Mouse (Mus musculus) liver, embryonic 11.5 days (tissue): ENCODE measurements around the gene Npr3. TPM values are rescaled to one million over a fixed set of nuclear protein-coding genes. Genes with fewer than 3 reads are reported as not detected.

Experiments
- ATAC-seq: fragments of 200-750 bp; cut with Nextera tagmentation; replicated peaks from 2 replicates; pipeline ENCODE4 v1.8.0; 2017; ENCODE audit warnings: moderate number of reproducible peaks, mild to moderate bottlenecking, moderate TSS enrichment, moderate library complexity; ENCODE audit not compliant: low FRiP score
- DNase-seq: peaks from one replicate; pipeline ENCODE4 v3.0.0-alpha.2; 2017; ENCODE audit warnings: low spot score
- H3K27ac ChIP-seq: fragments of 300-500 bp; sonication (generic); 2 replicates; pipeline ENCODE4 v1.5.1; 2014; ENCODE audit warnings: mild to moderate bottlenecking, low read depth, low read length, control low read depth
- H3K27me3 ChIP-seq: fragments of 300-500 bp; sonication (generic); replicated peaks from 2 replicates; pipeline ENCODE4 v1.6.1; 2014; ENCODE audit warnings: low read length, mixed read lengths; ENCODE audit not compliant: control insufficient read depth, insufficient read depth
- H3K36me3 ChIP-seq: fragments of 300-500 bp; sonication (generic); 2 replicates; pipeline ENCODE4 v1.6.1; 2014; ENCODE audit warnings: mild to moderate bottlenecking, low read length, moderate library complexity, mixed read lengths; ENCODE audit not compliant: control insufficient read depth, insufficient read depth
- H3K4me1 ChIP-seq: fragments of 300-500 bp; sonication (generic); replicated peaks from 2 replicates; pipeline ENCODE4 v1.6.1; 2014; ENCODE audit warnings: low read length, mixed read lengths; ENCODE audit not compliant: control insufficient read depth, insufficient read depth
- H3K4me2 ChIP-seq: fragments of 300-500 bp; sonication (generic); 2 replicates; pipeline ENCODE4 v1.6.1; 2014; ENCODE audit warnings: mild to moderate bottlenecking, control low read depth, moderate library complexity
- H3K4me3 ChIP-seq: fragments of 300-500 bp; sonication (generic); 2 replicates; pipeline ENCODE4 v1.5.1; 2014; ENCODE audit warnings: low read depth, low read length, control low read depth
- H3K9ac ChIP-seq: fragments of 300-500 bp; sonication (generic); 2 replicates; pipeline ENCODE4 v1.6.1; 2014; ENCODE audit warnings: low read depth, low read length, control low read depth
- H3K9me3 ChIP-seq: fragments of 300-500 bp; sonication (generic); 2 replicates; pipeline ENCODE4 v1.6.1; 2016; ENCODE audit warnings: low read length, inconsistent platforms, mixed read lengths; ENCODE audit not compliant: control insufficient read depth
- WGBS: fragments of 180-500 bp; shearing (Covaris S2); extraction: QIAGEN DNeasy Blood & Tissue Kit; methylation state at CpG from one replicate; pipeline ENCODE4 v1.1.7; 2014; 5-methylcytosine and 5-hydroxymethylcytosine counted together
- polyA plus RNA-seq: library from polyadenylated mRNA; unstranded; fragments of >200 nt; fragmentation: Nextera tagmentation; extraction: Ambion mirVana; gene quantifications from 2 replicates; pipeline ENCODE4 v1.2.1, GENCODE M21; 2014

Npr3 gene
- polyA plus RNA-seq, 1 experiment from 2014 or later: 6.4 TPM

DNA sequence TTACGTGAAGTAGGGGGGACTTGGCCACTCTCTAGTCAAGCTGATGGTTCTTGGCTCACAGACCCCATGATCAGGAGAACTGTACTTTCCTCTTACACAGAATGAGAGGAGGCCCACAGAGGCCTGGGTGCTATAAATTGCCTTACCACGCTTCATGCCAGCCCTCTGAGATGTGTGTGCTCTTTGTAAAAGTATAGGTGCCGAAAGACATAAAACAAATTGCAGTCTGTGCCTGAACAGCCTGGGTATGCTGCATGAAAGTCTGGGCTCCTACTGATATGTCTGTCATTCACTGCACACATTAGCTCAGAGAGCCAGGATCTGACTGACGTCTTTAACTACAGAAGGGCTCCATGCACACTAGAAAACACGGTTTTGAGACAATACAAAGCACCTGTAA, 9.9 kb downstream of the Npr3 start:
- Histone ChIP-seq H3K4me3 (no peak overlapping the region), H3K27ac (no peak overlapping the region), H3K36me3 (no peaks in the 10 kb centered on the region), H3K4me2 (no peak overlapping the region), H3K4me1 (no peaks in the 10 kb centered on the region), H3K9me3 (no peaks in the 10 kb centered on the region), H3K9ac (no peak overlapping the region), H3K27me3 (0 out of 2 replicates have a peak, but pooled peaks cover under 1% of the 10 kb centered on the region)
- WGBS: 77% methylated on average over 5 of the region's 5 CpGs
- no peak for DNase-seq
- ATAC-seq: no peak

DNA sequence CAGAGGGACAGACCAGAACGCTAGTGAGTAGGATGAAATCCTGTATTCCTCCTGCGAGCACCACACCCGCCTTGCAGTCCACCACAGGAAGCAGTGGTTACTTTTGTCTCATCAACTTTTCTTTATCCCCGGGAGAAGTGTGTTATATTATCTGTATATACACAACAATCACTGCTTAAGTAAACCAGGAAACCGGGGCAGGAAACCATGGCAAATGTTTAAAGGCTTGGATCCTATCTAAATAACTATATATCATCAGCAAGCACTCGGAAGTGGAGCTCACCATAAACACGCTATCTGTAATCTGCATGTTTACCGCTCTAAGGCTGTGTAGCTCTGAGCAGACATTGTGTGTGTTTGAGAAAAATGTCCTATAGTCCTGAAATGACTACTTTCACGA, 13.1 kb downstream of the Npr3 start:
- no peak for DNase-seq
- Histone ChIP-seq H3K4me2 (no peak overlapping the region), H3K4me1 (no peaks in the 10 kb centered on the region), H3K27ac (no peak overlapping the region), H3K9me3 (no peaks in the 10 kb centered on the region), H3K27me3 (no peaks in the 10 kb centered on the region), H3K4me3 (no peak overlapping the region), H3K36me3 (no peaks in the 10 kb centered on the region), H3K9ac (no peak overlapping the region)
- ATAC-seq: no peak
- 50% methylated on average over 9 of the region's 9 CpGs for WGBS

DNA sequence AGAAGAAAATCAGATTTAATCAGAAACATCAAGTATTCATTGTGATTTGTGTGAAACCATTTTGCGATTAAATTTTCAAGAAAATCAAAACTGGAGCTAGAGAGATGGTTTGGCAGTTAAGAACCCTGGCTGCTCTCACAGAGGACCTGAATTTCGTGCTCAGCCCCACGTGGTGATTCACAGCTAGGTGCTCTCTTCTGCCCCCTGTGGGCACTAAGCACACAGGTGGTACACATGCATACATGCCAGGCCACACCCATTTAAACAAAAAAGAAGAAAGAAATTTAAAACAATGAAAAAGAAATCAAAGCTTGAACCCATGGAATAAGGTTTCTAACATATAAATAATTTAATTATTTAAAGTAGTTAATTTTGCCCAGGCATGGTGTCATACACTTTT, 15.7 kb downstream of the Npr3 start:
- Histone ChIP-seq H3K27ac (no peak overlapping the region), H3K9me3 (no peaks in the 10 kb centered on the region), H3K36me3 (no peaks in the 10 kb centered on the region; the same call in 1 of the 2 replicates), H3K27me3 (no peaks in the 10 kb centered on the region), H3K4me2 (no peak overlapping the region), H3K4me3 (no peak overlapping the region), H3K4me1 (no peaks in the 10 kb centered on the region), H3K9ac (no peak overlapping the region)
- ATAC-seq: no peak
- WGBS: 51% methylated on average over 3 of the region's 3 CpGs
- no peak for DNase-seq

DNA sequence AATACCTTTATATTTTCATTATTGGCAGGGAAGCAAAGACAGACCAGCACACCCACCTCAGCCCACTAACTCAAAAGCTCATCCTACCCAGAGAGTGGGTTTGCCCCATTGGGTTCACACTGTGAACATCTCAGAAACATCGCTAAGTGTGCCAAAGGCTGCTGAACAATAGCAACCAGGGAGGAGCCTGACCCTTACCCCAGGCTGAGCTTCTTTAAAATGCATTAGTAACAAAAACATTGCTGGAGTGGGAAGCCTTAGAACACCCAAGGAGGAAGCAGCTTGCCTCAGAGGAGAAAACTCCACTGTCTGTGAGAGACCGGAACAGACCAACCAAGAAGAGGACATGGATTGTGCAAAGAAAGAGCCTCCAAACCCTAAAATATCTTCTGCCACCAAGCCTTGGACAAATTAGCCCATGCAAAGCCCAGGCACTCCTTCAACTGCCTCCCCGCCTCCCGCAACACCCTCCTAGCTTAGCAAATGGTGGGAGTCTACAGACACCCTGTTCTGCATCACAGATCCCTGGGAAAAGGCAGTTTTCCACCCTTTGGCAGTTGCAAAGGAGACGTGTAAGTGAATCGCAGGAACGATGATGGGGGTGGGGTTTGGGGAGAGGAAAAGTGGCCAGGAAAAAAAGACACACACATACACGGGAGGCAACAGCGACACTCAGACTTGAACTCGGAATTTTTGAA, 24.4 kb downstream of the Npr3 start:
- DNase-seq (no peak), ATAC-seq (no peak)
- Histone ChIP-seq H3K4me3 (no peak overlapping the region), H3K27ac (no peak overlapping the region), H3K27me3 (no peaks in the 10 kb centered on the region), H3K9me3 (no peaks in the 10 kb centered on the region), H3K36me3 (peaks cover 7% of the 10 kb centered on the region; the same call in 1 of the 2 replicates), H3K4me1 (no peaks in the 10 kb centered on the region), H3K4me2 (no peak overlapping the region), H3K9ac (no peak overlapping the region)
- 60% methylated on average over 10 of the region's 10 CpGs for WGBS

DNA sequence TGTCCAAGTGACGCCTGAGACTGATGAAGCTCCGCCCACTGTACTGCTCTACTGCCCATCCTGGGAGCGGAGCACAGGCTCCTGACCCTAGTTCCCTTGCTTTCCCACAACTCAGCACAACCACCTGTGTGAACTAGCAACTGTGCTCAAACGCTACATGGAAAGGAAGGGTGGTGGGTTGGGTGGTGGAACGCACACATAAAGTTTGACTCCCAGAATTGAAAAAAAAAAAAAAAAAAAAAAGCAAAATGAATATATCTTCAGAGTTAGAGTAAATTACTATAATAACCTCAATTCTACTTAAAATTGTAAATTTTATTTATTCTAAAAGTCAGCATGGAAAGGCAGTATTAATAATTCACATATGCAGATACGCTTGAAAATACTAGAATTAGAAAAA, 25.3 kb downstream of the Npr3 start:
- no peaks in the 10 kb centered on the region for H3K4me1 ChIP-seq
- 85% methylated on average over 6 of the region's 6 CpGs for WGBS
- no peak for DNase-seq
- H3K4me2 ChIP-seq: no peak overlapping the region
- no peaks in the 10 kb centered on the region for H3K27me3 ChIP-seq
- no peak for ATAC-seq
- peaks cover 7% of the 10 kb centered on the region; the same call in 1 of the 2 replicates for H3K36me3 ChIP-seq
- no peak overlapping the region for H3K27ac ChIP-seq
- H3K4me3 ChIP-seq: no peak overlapping the region
- no peaks in the 10 kb centered on the region for H3K9me3 ChIP-seq
- H3K9ac ChIP-seq: no peak overlapping the region

DNA sequence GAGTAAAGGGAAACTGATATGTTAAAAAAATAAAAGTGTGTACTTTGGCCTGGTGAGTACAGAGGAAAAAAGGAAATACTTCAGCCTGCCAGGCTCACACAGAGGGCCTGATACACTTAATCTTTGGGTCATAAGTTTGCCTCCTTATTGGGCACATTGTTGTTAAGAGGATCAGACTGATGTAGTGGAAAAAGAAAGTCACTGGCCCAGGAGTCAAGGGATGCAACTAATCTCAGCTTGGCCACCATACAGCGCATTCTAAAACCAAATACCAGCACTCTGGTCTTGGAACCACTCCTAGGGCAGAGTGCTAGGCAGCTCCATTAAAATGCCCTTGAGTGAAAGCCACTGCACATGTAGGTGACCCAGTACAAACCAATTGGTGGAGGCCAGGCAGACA, 28.8 kb downstream of the Npr3 start:
- Histone ChIP-seq H3K4me2 (no peak overlapping the region), H3K9me3 (no peaks in the 10 kb centered on the region), H3K36me3 (peaks cover 7% of the 10 kb centered on the region; the same call in 1 of the 2 replicates), H3K4me1 (no peaks in the 10 kb centered on the region), H3K4me3 (no peak overlapping the region), H3K27ac (no peak overlapping the region), H3K9ac (no peak overlapping the region), H3K27me3 (no peaks in the 10 kb centered on the region)
- ATAC-seq (no peak), DNase-seq (no peak)
- WGBS: 79% methylated on average over 1 of the region's 1 CpGs

DNA sequence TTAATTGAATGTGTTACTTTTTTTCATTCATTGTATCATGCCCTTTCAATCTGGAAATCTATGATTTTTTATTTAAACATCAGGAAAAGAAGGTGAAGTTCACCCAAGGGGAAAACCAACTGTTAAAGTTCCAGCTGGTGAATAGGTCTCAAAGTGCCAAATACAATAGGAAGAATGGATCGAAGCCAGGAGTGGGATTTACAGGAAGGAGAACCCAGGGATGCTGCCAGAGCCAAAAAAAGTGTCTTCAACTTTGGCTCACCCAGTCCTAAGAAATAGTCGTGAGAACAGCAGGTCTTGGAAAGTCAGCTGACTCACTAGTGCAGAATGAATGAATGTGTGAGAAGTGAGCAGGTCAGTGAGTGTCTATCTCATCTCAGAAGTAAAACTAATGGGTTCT, 29.8 kb downstream of the Npr3 start:
- 67% methylated on average over 2 of the region's 2 CpGs for WGBS
- no peaks in the 10 kb centered on the region for H3K9me3 ChIP-seq
- H3K4me1 ChIP-seq: no peaks in the 10 kb centered on the region
- DNase-seq (no peak), ATAC-seq (no peak)
- H3K9ac ChIP-seq: no peak overlapping the region
- H3K27ac ChIP-seq: no peak overlapping the region
- no peak overlapping the region for H3K4me3 ChIP-seq
- H3K4me2 ChIP-seq: no peak overlapping the region
- peaks cover 2% of the 10 kb centered on the region; the same call in 1 of the 2 replicates for H3K36me3 ChIP-seq
- H3K27me3 ChIP-seq: no peaks in the 10 kb centered on the region

DNA sequence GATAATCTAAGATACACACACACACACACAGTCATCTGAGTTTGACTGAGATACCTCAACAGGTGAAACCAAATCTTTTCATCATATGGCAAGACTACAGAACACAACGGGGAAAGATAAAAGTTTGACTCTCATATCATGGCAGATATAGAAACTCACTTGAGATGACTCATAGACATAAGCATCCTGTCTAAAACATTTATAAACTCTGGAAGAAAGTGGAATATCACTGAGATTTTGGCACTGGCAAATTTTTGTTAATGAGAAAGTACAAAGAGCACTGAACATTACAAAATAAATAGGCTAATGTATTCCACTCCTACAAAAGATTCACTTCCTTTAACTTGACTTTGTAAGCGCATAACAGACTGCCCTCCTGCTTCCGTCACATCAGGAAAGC, 40.2 kb downstream of the Npr3 start:
- Histone ChIP-seq H3K4me2 (no peak overlapping the region), H3K9me3 (no peaks in the 10 kb centered on the region), H3K27ac (no peak overlapping the region), H3K4me1 (no peaks in the 10 kb centered on the region), H3K4me3 (no peak overlapping the region), H3K27me3 (no peaks in the 10 kb centered on the region), H3K9ac (no peak overlapping the region), H3K36me3 (no peaks in the 10 kb centered on the region)
- ATAC-seq: no peak
- DNase-seq: no peak
- WGBS: 86% methylated on average over 3 of the region's 3 CpGs

DNA sequence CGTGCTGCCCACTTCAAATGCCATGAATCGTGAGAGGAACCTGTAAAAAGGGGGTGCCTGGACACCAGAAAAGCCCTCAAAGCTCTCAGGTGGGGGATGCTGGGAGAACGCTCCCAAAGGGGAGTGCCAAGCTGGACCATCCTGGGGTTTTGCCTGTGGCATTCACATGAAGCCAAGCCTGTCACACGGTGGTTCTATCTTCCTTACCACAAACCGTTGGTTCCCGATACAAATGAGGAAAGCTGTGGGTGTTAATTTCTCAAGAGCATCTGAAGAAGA, 43.6 kb downstream of the Npr3 start:
- H3K9me3 ChIP-seq: no peaks in the 10 kb centered on the region
- no peak for DNase-seq
- H3K4me1 ChIP-seq: no peaks in the 10 kb centered on the region
- no peak overlapping the region for H3K4me2 ChIP-seq
- WGBS: 80% methylated on average over 6 of the region's 6 CpGs
- no peak overlapping the region for H3K4me3 ChIP-seq
- no peaks in the 10 kb centered on the region for H3K27me3 ChIP-seq
- no peak overlapping the region for H3K9ac ChIP-seq
- no peak for ATAC-seq
- no peak overlapping the region for H3K27ac ChIP-seq
- H3K36me3 ChIP-seq: no peaks in the 10 kb centered on the region
